Mouse (Mus musculus): ENCODE measurements around the gene Cct2. TPM values are rescaled to one million over a fixed set of nuclear protein-coding genes. Genes with fewer than 3 reads are reported as not detected.

The Cct2 gene
- polyA plus RNA-seq, 1 experiment from 2014 or later = 112 TPM

DNA sequence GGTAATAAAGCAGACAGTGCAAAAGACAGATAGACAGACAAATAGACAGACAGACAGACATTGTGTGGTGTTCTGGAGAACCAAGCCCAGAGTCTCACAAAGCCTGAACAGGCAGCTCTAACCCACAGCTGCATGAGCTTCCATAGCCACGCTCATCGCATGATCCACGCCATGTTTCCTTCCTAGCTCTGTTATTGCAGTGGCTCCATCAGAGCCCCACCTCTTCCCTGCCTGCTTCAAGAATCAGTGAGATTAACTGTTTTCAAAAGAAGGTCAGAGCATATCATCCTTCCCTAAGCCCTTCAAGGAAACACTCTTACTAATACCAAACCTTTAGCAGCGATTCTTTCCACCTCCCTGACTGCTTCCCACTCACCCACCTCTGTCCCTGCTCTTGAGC is 41.4 kb upstream of the Cct2 start:
- H3K27me3 ChIP-seq (replicated peaks; ENCODE audit: control insufficient read depth, insufficient read depth, low read length) = no peaks in the 10 kb centered on the region
- H3K9me3 ChIP-seq (ENCODE audit: control insufficient read depth) = no peaks in the 10 kb centered on the region
- no peak overlapping the region for H3K4me2 ChIP-seq (replicated peaks; ENCODE audit: low read depth)
- H3K4me1 ChIP-seq (replicated peaks; ENCODE audit: control insufficient read depth, insufficient read depth, low read length) = peaks cover 4% of the 10 kb centered on the region; the same call in 1 of the 2 replicates
- no peak overlapping the region for H3K27ac ChIP-seq (ENCODE audit: low read depth, low read length)
- ATAC-seq = no peak
- H3K36me3 ChIP-seq (ENCODE audit: control insufficient read depth, insufficient read depth) = no peaks in the 10 kb centered on the region
- no peak for TF ChIP-seq CTCF (IDR thresholded peaks at IDR 0.05; ENCODE audit: low read depth)
- no peak overlapping the region for H3K4me3 ChIP-seq (ENCODE audit: low read depth, low read length)
- no peak overlapping the region for H3K9ac ChIP-seq (ENCODE audit: low read depth, low read length)
- WGBS = 19% methylated on average over 4 of the region's 4 CpGs

DNA sequence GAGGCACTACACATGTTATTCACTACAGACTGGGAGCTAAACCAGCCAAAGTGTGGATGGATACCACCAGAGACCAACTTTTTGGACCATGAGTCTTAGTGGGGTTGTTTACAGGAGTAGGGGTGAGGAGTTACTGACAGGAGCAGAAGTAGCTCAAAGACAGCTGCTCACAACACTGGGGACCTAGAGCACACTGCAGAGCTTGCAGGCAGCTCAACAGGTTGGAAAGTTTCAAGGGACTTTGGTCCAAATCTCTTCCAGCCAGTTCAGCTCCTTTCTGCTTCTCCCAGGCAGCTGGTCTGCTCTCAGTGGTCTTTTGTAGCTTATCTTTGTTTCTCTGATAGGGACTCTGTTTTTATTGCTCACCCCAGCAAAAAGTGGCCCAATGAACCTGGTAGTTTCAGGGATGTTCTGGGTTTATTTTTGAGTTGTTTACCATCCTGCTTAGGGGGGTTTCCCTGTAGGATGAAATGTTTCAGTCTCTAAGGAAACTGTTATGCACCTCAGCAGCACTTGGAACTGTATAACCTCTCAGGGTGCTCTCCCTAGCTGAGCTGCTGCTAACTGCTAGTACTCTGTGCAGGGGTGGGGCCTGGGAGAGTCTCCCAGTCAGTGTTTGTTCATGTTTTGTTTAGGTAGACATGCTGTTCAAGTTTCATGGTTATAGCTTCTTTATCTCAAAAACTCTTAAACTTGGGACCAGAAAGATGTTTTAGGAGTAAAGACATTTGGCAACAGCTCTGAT is 40.4 kb upstream of the Cct2 start:
- H3K4me1 ChIP-seq (replicated peaks; ENCODE audit: control insufficient read depth, insufficient read depth, low read length) = peaks cover 4% of the 10 kb centered on the region; the same call in 1 of the 2 replicates
- 0 out of 2 replicates have a peak, but pooled peaks have one; percentile 19 for ATAC-seq
- H3K4me3 ChIP-seq (ENCODE audit: low read depth, low read length) = no peak overlapping the region
- no peak overlapping the region for H3K27ac ChIP-seq (ENCODE audit: low read depth, low read length)
- no peak overlapping the region for H3K9ac ChIP-seq (ENCODE audit: low read depth, low read length)
- H3K9me3 ChIP-seq (ENCODE audit: control insufficient read depth) = no peaks in the 10 kb centered on the region
- H3K4me2 ChIP-seq (replicated peaks; ENCODE audit: low read depth) = no peak overlapping the region
- H3K36me3 ChIP-seq (ENCODE audit: control insufficient read depth, insufficient read depth) = no peaks in the 10 kb centered on the region
- H3K27me3 ChIP-seq (replicated peaks; ENCODE audit: control insufficient read depth, insufficient read depth, low read length) = no peaks in the 10 kb centered on the region
- TF ChIP-seq CTCF (IDR thresholded peaks at IDR 0.05; ENCODE audit: low read depth) = no peak

DNA sequence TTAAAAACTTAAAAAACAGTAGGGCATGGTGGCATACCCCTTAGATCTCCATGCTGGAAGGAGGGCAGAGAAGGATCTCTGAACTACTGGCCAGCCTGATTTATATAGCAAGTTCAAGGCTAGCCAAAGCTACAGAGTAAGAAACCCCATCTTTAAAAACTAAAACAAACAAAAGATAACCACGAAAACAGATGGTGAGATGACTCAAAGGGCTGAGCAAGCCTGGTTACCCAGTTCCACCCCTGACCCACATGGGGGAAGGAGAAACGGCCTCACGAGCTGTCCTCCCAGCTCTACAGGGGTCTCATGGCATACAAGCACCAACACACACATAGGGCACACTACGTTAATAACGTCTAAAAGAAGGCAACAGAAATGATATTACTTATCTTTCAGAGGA is 36.6 kb upstream of the Cct2 start:
- TF ChIP-seq CTCF (IDR thresholded peaks at IDR 0.05; ENCODE audit: low read depth) = no peak
- Histone ChIP-seq H3K36me3 (ENCODE audit: control insufficient read depth, insufficient read depth) (peaks cover 4% of the 10 kb centered on the region; the same call in 1 of the 2 replicates), H3K27ac (ENCODE audit: low read depth, low read length) (no peak overlapping the region), H3K4me3 (ENCODE audit: low read depth, low read length) (no peak overlapping the region), H3K27me3 (replicated peaks; ENCODE audit: control insufficient read depth, insufficient read depth, low read length) (no peaks in the 10 kb centered on the region), H3K4me2 (replicated peaks; ENCODE audit: low read depth) (no peak overlapping the region), H3K4me1 (replicated peaks; ENCODE audit: control insufficient read depth, insufficient read depth, low read length) (peaks cover 3% of the 10 kb centered on the region; the same call in 1 of the 2 replicates), H3K9me3 (ENCODE audit: control insufficient read depth) (no peaks in the 10 kb centered on the region), H3K9ac (ENCODE audit: low read depth, low read length) (no peak overlapping the region)
- WGBS = 70% methylated on average over 5 of the region's 5 CpGs
- ATAC-seq = no peak

DNA sequence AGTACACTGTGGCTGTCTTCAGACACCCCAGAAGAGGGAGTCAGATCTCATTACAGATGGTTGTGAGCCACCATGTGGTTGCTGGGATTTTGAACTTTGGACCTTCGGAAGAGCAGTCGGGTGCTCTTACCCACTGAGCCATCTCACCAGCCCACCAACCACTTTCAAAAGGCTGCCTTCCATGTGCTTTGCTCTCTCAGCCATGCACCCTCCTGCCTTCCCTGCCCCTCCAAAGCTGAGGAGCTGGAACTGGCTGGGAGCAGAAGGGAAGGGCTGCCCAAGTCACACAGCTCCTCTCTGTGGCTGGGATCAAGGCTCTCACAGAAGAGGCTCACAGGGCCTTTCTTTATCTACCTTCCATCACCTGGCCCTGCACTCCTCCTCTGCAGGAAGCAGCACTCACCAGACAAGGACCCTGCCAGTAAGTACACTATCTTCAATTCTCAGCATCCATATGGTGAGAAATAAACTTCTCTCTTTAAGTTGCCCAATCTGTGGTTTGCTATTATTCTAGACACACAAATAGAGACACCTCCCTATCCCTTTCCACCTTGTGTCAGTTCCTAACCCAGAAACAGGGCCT is 33.6 kb upstream of the Cct2 start:
- H3K4me2 ChIP-seq (replicated peaks; ENCODE audit: low read depth) = no peak overlapping the region
- H3K36me3 ChIP-seq (ENCODE audit: control insufficient read depth, insufficient read depth) = peaks cover 16% of the 10 kb centered on the region
- no peak for TF ChIP-seq CTCF (IDR thresholded peaks at IDR 0.05; ENCODE audit: low read depth)
- no peaks in the 10 kb centered on the region for H3K27me3 ChIP-seq (replicated peaks; ENCODE audit: control insufficient read depth, insufficient read depth, low read length)
- no peak overlapping the region for H3K9ac ChIP-seq (ENCODE audit: low read depth, low read length)
- H3K9me3 ChIP-seq (ENCODE audit: control insufficient read depth) = no peaks in the 10 kb centered on the region
- WGBS = 69% methylated on average over 2 of the region's 2 CpGs
- no peak for ATAC-seq
- H3K27ac ChIP-seq (ENCODE audit: low read depth, low read length) = no peak overlapping the region
- no peaks in the 10 kb centered on the region for H3K4me1 ChIP-seq (replicated peaks; ENCODE audit: control insufficient read depth, insufficient read depth, low read length)
- no peak overlapping the region for H3K4me3 ChIP-seq (ENCODE audit: low read depth, low read length)

DNA sequence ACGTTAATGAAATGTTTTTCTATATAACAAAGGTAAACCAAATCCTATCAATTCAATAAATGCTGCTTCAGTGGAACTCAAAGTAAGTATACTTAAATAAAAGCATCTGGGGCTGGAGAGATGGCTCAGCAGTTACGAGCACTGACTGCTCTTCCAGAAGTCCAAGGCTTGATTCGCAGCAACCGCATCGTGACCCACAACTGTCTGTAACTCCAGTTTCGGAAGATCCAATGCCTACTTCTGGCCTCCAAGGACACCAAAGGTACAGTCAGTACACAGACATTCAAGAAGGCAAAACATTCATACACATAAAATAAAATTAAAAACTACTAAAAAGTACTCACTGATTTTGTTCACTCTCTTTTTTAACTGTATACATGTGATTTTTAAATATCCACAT is 32.5 kb upstream of the Cct2 start:
- Histone ChIP-seq H3K9ac (ENCODE audit: low read depth, low read length) (no peak overlapping the region), H3K27ac (ENCODE audit: low read depth, low read length) (no peak overlapping the region), H3K27me3 (replicated peaks; ENCODE audit: control insufficient read depth, insufficient read depth, low read length) (no peaks in the 10 kb centered on the region), H3K9me3 (ENCODE audit: control insufficient read depth) (no peaks in the 10 kb centered on the region), H3K36me3 (ENCODE audit: control insufficient read depth, insufficient read depth) (peaks cover 16% of the 10 kb centered on the region), H3K4me2 (replicated peaks; ENCODE audit: low read depth) (no peak overlapping the region), H3K4me1 (replicated peaks; ENCODE audit: control insufficient read depth, insufficient read depth, low read length) (no peaks in the 10 kb centered on the region), H3K4me3 (ENCODE audit: low read depth, low read length) (no peak overlapping the region)
- 85% methylated on average over 6 of the region's 6 CpGs for WGBS
- ATAC-seq = no peak
- no peak for TF ChIP-seq CTCF (IDR thresholded peaks at IDR 0.05; ENCODE audit: low read depth)

DNA sequence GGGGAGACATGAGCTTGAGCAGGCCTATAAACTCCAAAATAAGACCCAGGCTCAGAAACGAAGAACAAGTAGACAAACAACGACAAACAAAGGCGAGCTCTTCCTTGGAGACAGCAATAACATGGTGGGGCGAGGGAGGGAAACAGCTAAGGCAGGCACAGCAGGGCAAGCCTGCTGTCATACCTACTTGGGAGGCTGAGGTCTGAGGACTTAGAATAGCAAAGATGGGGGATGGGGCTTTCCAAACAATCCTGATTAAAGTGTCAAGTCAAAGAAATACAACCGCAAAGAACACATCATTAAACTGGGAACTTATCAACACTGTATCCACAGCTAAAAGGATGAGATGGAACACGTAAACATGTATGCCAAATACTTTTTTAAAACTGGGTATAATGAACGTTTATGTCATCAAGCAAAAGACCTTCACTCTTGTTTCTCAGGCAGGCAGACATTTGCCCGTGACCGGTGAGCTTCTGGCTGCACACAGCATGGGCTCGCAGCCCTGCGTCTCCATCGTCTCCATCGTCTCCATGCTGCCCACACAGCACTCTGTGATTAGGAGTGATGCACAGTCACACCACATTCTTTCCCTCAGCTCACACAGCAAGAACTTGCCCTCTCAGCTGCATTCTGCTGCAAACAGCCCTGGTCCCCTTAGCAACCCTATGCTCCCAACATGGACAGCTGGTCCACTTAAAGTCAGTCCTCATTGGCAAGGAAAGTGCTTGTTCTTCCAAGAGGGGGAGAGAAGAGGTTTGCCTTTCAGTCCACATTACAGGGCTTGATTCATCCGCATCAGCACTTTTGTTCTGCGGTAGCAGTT is 31.1 kb upstream of the Cct2 start:
- Histone ChIP-seq H3K9ac (ENCODE audit: low read depth, low read length) (no peak overlapping the region), H3K27me3 (replicated peaks; ENCODE audit: control insufficient read depth, insufficient read depth, low read length) (no peaks in the 10 kb centered on the region), H3K27ac (ENCODE audit: low read depth, low read length) (no peak overlapping the region), H3K4me3 (ENCODE audit: low read depth, low read length) (no peak overlapping the region), H3K36me3 (ENCODE audit: control insufficient read depth, insufficient read depth) (peaks cover 16% of the 10 kb centered on the region), H3K9me3 (ENCODE audit: control insufficient read depth) (no peaks in the 10 kb centered on the region), H3K4me1 (replicated peaks; ENCODE audit: control insufficient read depth, insufficient read depth, low read length) (no peaks in the 10 kb centered on the region), H3K4me2 (replicated peaks; ENCODE audit: low read depth) (no peak overlapping the region)
- no peak; the same call in 1 of the 2 replicates for ATAC-seq
- no peak for TF ChIP-seq CTCF (IDR thresholded peaks at IDR 0.05; ENCODE audit: low read depth)
- 46% methylated on average over 15 of the region's 15 CpGs for WGBS

Data from intestine, postnatal 0 days (tissue).